Mouse (Mus musculus): ENCODE data around the gene Rgs16. TPM values are rescaled to one million over a fixed set of nuclear protein-coding genes. Genes with fewer than 3 reads are reported as not detected.

Rgs16 gene
- polyA plus RNA-seq (2015; fragmentation: Nextera tagmentation; extraction: Ambion mirVana) = 32.9 and 34.3 TPM in 2 replicates

DNA sequence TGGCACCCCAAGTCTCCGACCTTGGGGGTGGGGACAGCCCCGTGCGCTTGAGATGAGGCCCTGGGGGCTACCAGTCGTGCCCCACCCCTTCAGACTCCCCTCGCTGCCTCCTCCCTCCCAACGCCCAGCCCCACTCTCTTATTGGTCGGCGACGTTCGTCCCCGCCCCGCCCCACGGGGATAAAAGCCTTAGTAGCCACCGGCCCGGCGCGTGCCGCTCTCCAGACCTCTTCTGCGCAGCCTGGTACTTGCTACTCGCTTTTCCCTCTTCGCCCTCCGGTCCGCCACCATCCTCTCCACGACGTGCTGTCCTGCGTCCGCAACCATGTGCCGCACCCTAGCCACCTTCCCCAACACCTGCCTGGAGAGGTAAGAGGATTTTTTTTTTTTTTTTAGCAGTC is at the start of gene Rgs16:
TSS of gene Rgs16 (plus strand) at position 205 of the 400 bp plus-strand sequence.
- no peaks in the 10 kb centered on the region for H3K27me3 ChIP-seq (replicated peaks; ENCODE audit: control insufficient read depth, insufficient read depth, low read length)
- peak within 1 kb of the TSS; percentile 70 for H3K4me2 ChIP-seq (ENCODE audit: low read length)
- WGBS = under 1% methylated on average over 28 of the region's 28 CpGs
- ATAC-seq = peak; percentile 83
- peak within 1 kb of the TSS; percentile 53 for H3K4me3 ChIP-seq (replicated peaks; ENCODE audit: low read length)
- H3K36me3 ChIP-seq (ENCODE audit: control insufficient read depth, insufficient read depth) = no peaks in the 10 kb centered on the region
- H3K9me3 ChIP-seq (ENCODE audit: control insufficient read depth, low read length) = no peaks in the 10 kb centered on the region
- peak within 1 kb of the TSS; percentile 56 for H3K9ac ChIP-seq (replicated peaks; ENCODE audit: low read depth, low read length)
- H3K27ac ChIP-seq (ENCODE audit: low read length) = no peak within 1 kb of the TSS
- H3K4me1 ChIP-seq (replicated peaks; ENCODE audit: control insufficient read depth, insufficient read depth, low read length) = peaks cover 32% of the 10 kb centered on the region

DNA sequence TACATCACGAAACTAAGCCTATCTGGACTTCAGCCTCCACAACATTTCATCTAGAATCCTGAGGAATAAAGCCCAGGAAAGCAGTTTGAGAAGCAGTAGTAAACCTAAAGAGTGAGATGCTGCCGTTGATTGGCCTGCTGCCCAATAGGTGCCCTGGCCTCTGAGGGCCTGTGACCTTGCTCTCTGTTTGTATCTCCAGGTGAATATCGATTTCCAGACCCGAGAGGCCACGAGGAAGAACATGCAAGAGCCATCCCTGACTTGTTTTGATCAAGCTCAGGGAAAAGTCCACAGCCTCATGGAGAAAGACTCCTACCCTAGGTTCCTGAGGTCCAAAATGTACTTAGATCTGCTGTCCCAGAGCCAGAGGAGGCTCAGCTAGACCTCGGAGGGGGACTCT is 47.6 kb upstream of the Rgs16 start:
- Histone ChIP-seq H3K4me3 (replicated peaks; ENCODE audit: low read length) (no peak overlapping the region), H3K27me3 (replicated peaks; ENCODE audit: control insufficient read depth, insufficient read depth, low read length) (no peaks in the 10 kb centered on the region), H3K9me3 (ENCODE audit: control insufficient read depth, low read length) (no peaks in the 10 kb centered on the region), H3K27ac (ENCODE audit: low read length) (no peak overlapping the region), H3K4me1 (replicated peaks; ENCODE audit: control insufficient read depth, insufficient read depth, low read length) (no peaks in the 10 kb centered on the region), H3K36me3 (ENCODE audit: control insufficient read depth, insufficient read depth) (no peaks in the 10 kb centered on the region), H3K9ac (replicated peaks; ENCODE audit: low read depth, low read length) (no peak overlapping the region), H3K4me2 (ENCODE audit: low read length) (no peak overlapping the region)
- no peak for ATAC-seq
- WGBS = 85% methylated on average over 6 of the region's 6 CpGs

DNA sequence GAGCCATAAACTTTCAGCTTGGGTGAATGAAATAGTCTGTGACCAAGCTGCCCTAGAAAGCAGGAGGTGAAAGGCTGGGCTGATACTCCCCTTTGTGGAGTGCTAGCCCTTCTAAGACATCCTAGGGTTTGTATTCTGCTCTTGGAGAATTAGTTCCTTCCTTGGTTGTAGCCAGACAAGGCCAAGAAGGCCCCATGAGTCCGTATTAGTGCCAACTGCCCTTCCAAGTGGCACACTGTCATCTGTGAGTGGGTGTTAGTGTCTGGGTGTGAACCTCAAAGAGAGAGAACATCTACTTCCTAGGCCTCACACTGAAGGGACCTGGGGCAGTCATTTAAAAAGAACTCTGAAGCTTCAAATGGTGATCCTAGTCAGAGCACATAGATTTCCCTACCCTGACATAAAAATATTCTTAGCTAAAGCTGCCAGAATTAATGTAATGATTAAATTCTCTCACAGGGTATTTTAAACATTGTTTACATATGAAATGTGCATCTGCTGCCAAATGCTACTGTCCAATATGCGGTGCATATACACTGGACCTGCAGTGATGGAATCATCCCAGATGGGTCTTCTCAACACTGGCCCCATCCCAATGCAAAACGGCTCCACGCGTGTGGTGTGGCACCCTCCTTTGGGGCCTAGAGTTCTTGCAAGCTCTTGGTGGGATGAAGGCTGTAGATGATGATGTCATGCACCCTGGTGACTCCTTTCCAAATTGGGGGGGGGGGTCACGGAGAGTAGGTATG is 45.6 kb upstream of the Rgs16 start:
- Histone ChIP-seq H3K4me3 (replicated peaks; ENCODE audit: low read length) (no peak overlapping the region), H3K27ac (ENCODE audit: low read length) (no peak overlapping the region), H3K27me3 (replicated peaks; ENCODE audit: control insufficient read depth, insufficient read depth, low read length) (no peaks in the 10 kb centered on the region), H3K4me2 (ENCODE audit: low read length) (no peak overlapping the region), H3K9me3 (ENCODE audit: control insufficient read depth, low read length) (no peaks in the 10 kb centered on the region), H3K9ac (replicated peaks; ENCODE audit: low read depth, low read length) (no peak overlapping the region), H3K4me1 (replicated peaks; ENCODE audit: control insufficient read depth, insufficient read depth, low read length) (no peaks in the 10 kb centered on the region), H3K36me3 (ENCODE audit: control insufficient read depth, insufficient read depth) (no peaks in the 10 kb centered on the region)
- 88% methylated on average over 6 of the region's 6 CpGs for WGBS
- ATAC-seq = no peak

DNA sequence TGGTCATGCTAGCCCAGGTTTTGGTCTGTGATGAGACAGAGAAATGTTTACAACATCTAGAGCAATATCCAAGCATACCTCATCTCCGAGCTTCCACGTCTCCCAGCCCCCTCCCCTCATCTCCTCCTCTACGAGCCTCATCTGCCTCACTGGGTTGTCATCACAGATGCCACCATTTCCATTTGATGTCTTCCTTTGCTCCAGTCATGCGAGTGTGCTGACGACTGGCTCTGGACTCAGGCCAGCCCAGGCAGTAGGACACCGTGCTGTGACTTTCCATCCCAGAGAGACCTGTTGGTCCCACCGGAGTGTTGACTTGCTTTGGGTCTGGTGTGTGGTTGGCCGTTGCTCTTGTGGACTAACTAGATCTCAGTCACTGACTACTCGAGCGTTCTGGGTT is 44.8 kb upstream of the Rgs16 start:
- Histone ChIP-seq H3K27me3 (replicated peaks; ENCODE audit: control insufficient read depth, insufficient read depth, low read length) (no peaks in the 10 kb centered on the region), H3K4me1 (replicated peaks; ENCODE audit: control insufficient read depth, insufficient read depth, low read length) (no peaks in the 10 kb centered on the region), H3K9me3 (ENCODE audit: control insufficient read depth, low read length) (no peaks in the 10 kb centered on the region), H3K27ac (ENCODE audit: low read length) (no peak overlapping the region), H3K9ac (replicated peaks; ENCODE audit: low read depth, low read length) (no peak overlapping the region), H3K4me3 (replicated peaks; ENCODE audit: low read length) (no peak overlapping the region), H3K4me2 (ENCODE audit: low read length) (no peak overlapping the region), H3K36me3 (ENCODE audit: control insufficient read depth, insufficient read depth) (no peaks in the 10 kb centered on the region)
- ATAC-seq = no peak
- WGBS = 91% methylated on average over 10 of the region's 10 CpGs

DNA sequence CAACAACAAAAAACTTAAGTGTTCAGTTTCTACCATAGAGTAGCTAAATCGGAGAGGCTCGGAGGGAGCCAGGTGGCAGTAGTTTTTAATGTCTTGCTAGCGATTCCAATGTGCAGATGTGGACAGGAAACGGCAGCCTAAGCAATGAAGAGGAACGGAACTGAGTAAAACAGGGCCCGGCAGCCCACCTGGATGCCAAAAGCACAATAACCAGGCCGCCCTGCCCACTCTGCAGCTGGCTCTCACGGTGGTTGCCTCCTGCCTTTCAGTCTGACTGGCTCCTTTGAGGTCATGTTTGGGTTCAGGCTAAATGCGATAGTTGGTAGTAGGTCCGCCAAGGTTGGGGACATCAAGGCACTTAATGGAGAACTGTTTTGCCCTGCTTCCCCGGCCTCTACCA is 44.1 kb upstream of the Rgs16 start:
- Histone ChIP-seq H3K27me3 (replicated peaks; ENCODE audit: control insufficient read depth, insufficient read depth, low read length) (no peaks in the 10 kb centered on the region), H3K4me1 (replicated peaks; ENCODE audit: control insufficient read depth, insufficient read depth, low read length) (no peaks in the 10 kb centered on the region), H3K9me3 (ENCODE audit: control insufficient read depth, low read length) (no peaks in the 10 kb centered on the region), H3K27ac (ENCODE audit: low read length) (no peak overlapping the region), H3K36me3 (ENCODE audit: control insufficient read depth, insufficient read depth) (no peaks in the 10 kb centered on the region), H3K4me2 (ENCODE audit: low read length) (no peak overlapping the region), H3K4me3 (replicated peaks; ENCODE audit: low read length) (no peak overlapping the region), H3K9ac (replicated peaks; ENCODE audit: low read depth, low read length) (no peak overlapping the region)
- no peak for ATAC-seq
- WGBS = 97% methylated on average over 11 of the region's 11 CpGs

DNA sequence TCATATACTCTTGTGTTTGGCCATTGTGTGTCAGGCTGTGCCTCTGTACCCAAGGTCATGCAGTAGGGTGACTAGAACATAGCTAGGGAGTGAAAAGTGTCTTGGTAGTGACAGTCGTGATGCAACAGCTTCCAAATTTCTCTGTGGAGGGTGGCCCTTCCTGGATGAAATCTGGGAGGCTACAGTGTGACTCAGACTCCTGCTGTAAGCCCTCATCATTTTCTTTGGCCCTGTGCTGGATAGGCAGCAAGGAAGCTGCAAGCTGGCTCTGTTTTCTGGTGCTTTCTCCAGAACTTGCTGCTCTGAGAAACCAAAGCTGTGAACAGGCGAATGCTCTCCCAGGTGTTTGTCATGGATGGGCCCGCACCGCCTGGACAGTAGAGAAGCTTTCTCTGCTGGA is 43.6 kb upstream of the Rgs16 start:
- no peak overlapping the region for H3K27ac ChIP-seq (ENCODE audit: low read length)
- no peak overlapping the region for H3K4me2 ChIP-seq (ENCODE audit: low read length)
- no peak for ATAC-seq
- no peak overlapping the region for H3K4me3 ChIP-seq (replicated peaks; ENCODE audit: low read length)
- no peaks in the 10 kb centered on the region for H3K9me3 ChIP-seq (ENCODE audit: control insufficient read depth, low read length)
- no peaks in the 10 kb centered on the region for H3K36me3 ChIP-seq (ENCODE audit: control insufficient read depth, insufficient read depth)
- H3K4me1 ChIP-seq (replicated peaks; ENCODE audit: control insufficient read depth, insufficient read depth, low read length) = no peaks in the 10 kb centered on the region
- no peak overlapping the region for H3K9ac ChIP-seq (replicated peaks; ENCODE audit: low read depth, low read length)
- WGBS = 91% methylated on average over 4 of the region's 4 CpGs
- H3K27me3 ChIP-seq (replicated peaks; ENCODE audit: control insufficient read depth, insufficient read depth, low read length) = no peaks in the 10 kb centered on the region

DNA sequence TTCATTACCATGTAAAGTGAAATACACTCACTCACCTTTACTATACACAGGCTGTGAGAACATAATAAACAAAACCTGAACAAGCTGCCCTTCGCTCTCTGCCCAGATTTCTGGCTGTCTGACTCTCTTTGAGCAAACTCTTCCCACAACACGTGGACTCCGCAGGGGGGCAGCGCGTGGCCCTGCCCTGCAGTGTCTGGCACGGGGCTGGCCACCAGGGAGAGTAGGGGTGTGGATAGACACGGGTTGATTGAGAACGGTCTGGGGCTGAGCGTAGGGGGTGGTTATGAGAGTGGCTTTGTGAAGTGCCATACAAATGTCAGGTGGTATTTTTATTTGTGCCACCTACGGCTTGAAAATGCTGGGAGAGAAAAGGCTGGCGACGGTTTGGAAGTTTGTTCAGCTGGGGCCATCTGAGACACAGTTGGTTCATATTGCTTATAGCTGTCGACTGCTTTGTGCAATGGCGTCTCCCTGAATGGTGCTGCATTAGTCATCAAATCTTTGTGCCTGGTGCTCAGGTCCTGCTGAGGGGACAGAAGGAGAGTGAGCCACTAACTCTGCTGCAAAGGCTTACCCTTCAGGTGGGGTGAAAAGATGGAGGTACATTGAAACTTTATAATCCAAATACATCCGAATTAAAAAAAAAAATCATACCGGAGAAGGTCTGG is 42.4 kb upstream of the Rgs16 start:
- no peak overlapping the region for H3K4me3 ChIP-seq (replicated peaks; ENCODE audit: low read length)
- H3K4me1 ChIP-seq (replicated peaks; ENCODE audit: control insufficient read depth, insufficient read depth, low read length) = peaks cover 1% of the 10 kb centered on the region; the same call in 1 of the 2 replicates
- no peak overlapping the region for H3K27ac ChIP-seq (ENCODE audit: low read length)
- no peaks in the 10 kb centered on the region for H3K36me3 ChIP-seq (ENCODE audit: control insufficient read depth, insufficient read depth)
- ATAC-seq = peak; percentile 34; the same call in 1 of the 2 replicates
- H3K9ac ChIP-seq (replicated peaks; ENCODE audit: low read depth, low read length) = no peak overlapping the region
- 62% methylated on average over 16 of the region's 16 CpGs for WGBS
- no peaks in the 10 kb centered on the region for H3K9me3 ChIP-seq (ENCODE audit: control insufficient read depth, low read length)
- no peaks in the 10 kb centered on the region for H3K27me3 ChIP-seq (replicated peaks; ENCODE audit: control insufficient read depth, insufficient read depth, low read length)
- H3K4me2 ChIP-seq (ENCODE audit: low read length) = no peak overlapping the region

DNA sequence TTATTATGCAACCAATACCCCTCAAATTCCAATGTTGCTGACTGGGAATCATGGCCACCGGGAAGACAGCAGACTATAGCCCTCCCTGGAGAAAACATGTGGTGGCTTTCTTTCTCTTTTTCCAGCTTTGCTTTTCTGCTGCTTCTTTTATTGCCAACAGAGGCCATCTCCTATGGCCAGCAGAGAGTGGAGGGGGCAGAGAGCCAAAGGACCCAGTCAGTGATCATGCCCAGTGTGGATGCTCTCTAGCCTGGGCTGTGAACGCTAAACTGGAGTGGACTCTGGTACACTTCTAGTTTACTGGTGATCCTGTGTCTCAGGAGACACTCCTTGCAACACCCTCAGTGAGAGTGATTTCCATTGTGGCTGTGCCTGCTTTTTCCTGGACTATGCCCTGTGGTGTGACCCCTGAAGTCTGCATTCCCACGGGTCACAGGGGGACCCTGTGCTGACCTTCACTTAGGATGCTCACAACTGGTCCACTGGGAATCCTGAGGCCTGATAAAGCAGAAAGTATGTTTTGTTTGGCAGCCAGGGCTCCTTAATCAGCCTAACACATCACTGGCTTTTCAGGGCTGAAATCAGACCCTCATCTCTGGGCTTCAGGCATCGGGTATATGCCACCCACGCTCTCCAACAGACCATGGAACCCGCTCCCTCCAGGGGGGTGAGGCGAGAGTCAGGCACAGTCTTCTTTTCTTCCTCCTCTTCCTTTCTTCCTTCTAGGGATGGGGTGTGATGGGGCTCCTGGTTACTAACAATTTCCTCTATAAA is 41.7 kb upstream of the Rgs16 start:
- Histone ChIP-seq H3K4me3 (replicated peaks; ENCODE audit: low read length) (no peak overlapping the region), H3K27ac (ENCODE audit: low read length) (no peak overlapping the region), H3K9ac (replicated peaks; ENCODE audit: low read depth, low read length) (no peak overlapping the region), H3K36me3 (ENCODE audit: control insufficient read depth, insufficient read depth) (no peaks in the 10 kb centered on the region), H3K27me3 (replicated peaks; ENCODE audit: control insufficient read depth, insufficient read depth, low read length) (no peaks in the 10 kb centered on the region), H3K9me3 (ENCODE audit: control insufficient read depth, low read length) (no peaks in the 10 kb centered on the region), H3K4me1 (replicated peaks; ENCODE audit: control insufficient read depth, insufficient read depth, low read length) (peaks cover 9% of the 10 kb centered on the region), H3K4me2 (ENCODE audit: low read length) (no peak overlapping the region)
- WGBS = 82% methylated on average over 7 of the region's 7 CpGs
- no peak for ATAC-seq

DNA sequence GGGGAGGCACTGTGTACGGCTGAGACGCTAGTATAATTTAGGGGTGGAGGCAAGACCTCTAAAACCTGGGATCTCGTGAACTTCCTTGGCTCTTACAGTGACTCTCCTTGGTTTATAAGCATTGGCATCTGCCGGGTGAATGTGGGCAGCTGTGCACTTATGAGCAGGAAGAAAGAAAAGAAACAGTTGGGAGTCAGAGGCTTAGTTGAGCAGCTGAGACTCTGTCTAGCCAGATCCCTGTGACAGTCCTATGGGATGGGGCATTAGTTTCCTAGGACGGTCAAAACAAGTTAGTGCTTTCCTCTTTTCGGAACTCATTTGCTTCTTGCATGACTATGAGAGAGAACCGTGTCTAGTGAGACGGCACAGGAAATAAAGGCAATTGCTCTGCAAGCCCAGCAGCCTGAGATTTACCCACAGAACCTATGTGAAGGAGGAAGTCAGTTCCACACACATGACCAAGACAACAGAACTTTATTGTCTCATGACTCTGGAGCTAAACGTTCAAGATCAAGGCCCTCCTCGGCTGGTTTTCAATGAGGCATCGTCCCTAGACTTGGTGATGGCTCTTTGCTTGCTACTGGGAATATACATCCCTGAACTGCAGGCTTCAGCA is 39.6 kb upstream of the Rgs16 start:
- WGBS = 89% methylated on average over 11 of the region's 11 CpGs
- Histone ChIP-seq H3K4me1 (replicated peaks; ENCODE audit: control insufficient read depth, insufficient read depth, low read length) (peaks cover 20% of the 10 kb centered on the region), H3K4me3 (replicated peaks; ENCODE audit: low read length) (no peak overlapping the region), H3K27me3 (replicated peaks; ENCODE audit: control insufficient read depth, insufficient read depth, low read length) (no peaks in the 10 kb centered on the region), H3K27ac (ENCODE audit: low read length) (no peak overlapping the region), H3K9ac (replicated peaks; ENCODE audit: low read depth, low read length) (no peak overlapping the region), H3K4me2 (ENCODE audit: low read length) (no peak overlapping the region), H3K9me3 (ENCODE audit: control insufficient read depth, low read length) (no peaks in the 10 kb centered on the region), H3K36me3 (ENCODE audit: control insufficient read depth, insufficient read depth) (no peaks in the 10 kb centered on the region)
- ATAC-seq = no peak
